In genomic region chr9:41080877-41081276, GRCm38 (mm10) we compare ENCODE assay signal across 8 mouse cellular contexts.
A peak's percentile ranks its signal among the peaks of the same experiment; 100 is the strongest.
DNase-seq lines count a peak whose midpoint lies in the region; ATAC-seq lines count a peak whose summit lies in the region.
"Had no signal": no experiment of that assay in that cellular context is flagged by ENCODE, and none has a peak within 500 bp of the region (broad histone marks: within the 10 kb centered on the region; RNA-seq: fewer than 3 reads in every experiment).

No protein-coding gene starts in this region.

- H3K4me2 ChIP-seq in hindbrain, embryonic 14.5 days (replicated peaks), result no peak overlapping the region

- no peaks in the 10 kb centered on the region for H3K27me3 ChIP-seq in hindbrain, embryonic 14.5 days (ENCODE audit: control insufficient read depth, insufficient read depth, low read length)

- H3K4me3 ChIP-seq in hindbrain, embryonic 14.5 days (replicated peaks; ENCODE audit: low read length), result no peak overlapping the region

- H3K4me1 ChIP-seq in hindbrain, embryonic 14.5 days (replicated peaks; ENCODE audit: control insufficient read depth, insufficient read depth, low read length), result peaks cover 28% of the 10 kb centered on the region

- ATAC-seq in hindbrain, embryonic 14.5 days (ENCODE audit: low FRiP score), result no peak

- H3K36me3 ChIP-seq in hindbrain, embryonic 14.5 days (replicated peaks; ENCODE audit: control insufficient read depth, insufficient read depth), result no peaks in the 10 kb centered on the region

- WGBS in hindbrain, embryonic 14.5 days, result 79% methylated on average over 5 of the region's 5 CpGs

- no peaks in the 10 kb centered on the region for H3K9me3 ChIP-seq in hindbrain, embryonic 14.5 days (ENCODE audit: control insufficient read depth, low read length)

- no peak overlapping the region for H3K27ac ChIP-seq in hindbrain, embryonic 14.5 days
- H3K27ac ChIP-seq: macrophage had no signal

- H3K9ac ChIP-seq in hindbrain, embryonic 14.5 days, result no peak overlapping the region

- DNase-seq in spleen, adult 12 weeks (ENCODE audit: low spot score), result peak; percentile 53
- DNase-seq in spleen, postnatal 4 days (ENCODE audit: low spot score in 2 of 2), result no peak
- DNase-seq in cerebellum, postnatal 10 days, result peak; percentile 57 to 65
- DNase-seq in kidney, postnatal 10 days, result peak; percentile 55
- peak; percentile 58 for DNase-seq in thymus, postnatal 4 days
- DNase-seq in urinary bladder, postnatal 10 days (ENCODE audit: low spot score), result no peak
- no peak for DNase-seq in hindbrain, embryonic 14.5 days (ENCODE audit: low spot score)

Comparison
In these comparisons a context has a peak if more than half of its experiments do, and no peak if none do; other contexts are left out.
1. DNase-seq: peak in spleen, adult 12 weeks (single experiment), cerebellum, postnatal 10 days (2 of 2), kidney, postnatal 10 days (single experiment) and thymus, postnatal 4 days (single experiment); none in spleen, postnatal 4 days (0 of 2), urinary bladder, postnatal 10 days (single experiment) and hindbrain, embryonic 14.5 days (single experiment).